Mouse (Mus musculus): Measurements from ENCODE around the gene Sult1d1.
"Not testable (repeated sequence)": the region's sequence is repeated elsewhere in the genome, so short reads cannot be mapped to it uniquely, and the experiment has no call there.

The Sult1d1 gene

GRCm38 (mm10) chr5:87568845-87569244 is at the start of gene Sult1d1:
Gene Sult1d1 (minus strand): TSS chr5:87569027.
- DNase-seq (ENCODE audit: low spot score), result no peak

DNA sequence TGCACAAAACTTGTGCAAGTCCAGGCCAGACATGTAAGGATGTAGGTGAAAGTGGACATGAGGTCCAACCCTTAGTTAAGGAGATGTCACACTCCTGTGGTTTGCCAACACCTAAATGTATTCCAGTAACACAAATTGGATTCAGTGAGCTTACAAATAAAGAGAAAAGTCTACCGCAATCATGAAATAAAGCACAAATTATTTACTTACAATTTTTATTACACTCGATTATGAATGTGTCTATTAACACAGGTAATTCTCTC is 46.2 kb upstream of the Sult1d1 start:
- DNase-seq (ENCODE audit: low spot score), result no peak

DNA sequence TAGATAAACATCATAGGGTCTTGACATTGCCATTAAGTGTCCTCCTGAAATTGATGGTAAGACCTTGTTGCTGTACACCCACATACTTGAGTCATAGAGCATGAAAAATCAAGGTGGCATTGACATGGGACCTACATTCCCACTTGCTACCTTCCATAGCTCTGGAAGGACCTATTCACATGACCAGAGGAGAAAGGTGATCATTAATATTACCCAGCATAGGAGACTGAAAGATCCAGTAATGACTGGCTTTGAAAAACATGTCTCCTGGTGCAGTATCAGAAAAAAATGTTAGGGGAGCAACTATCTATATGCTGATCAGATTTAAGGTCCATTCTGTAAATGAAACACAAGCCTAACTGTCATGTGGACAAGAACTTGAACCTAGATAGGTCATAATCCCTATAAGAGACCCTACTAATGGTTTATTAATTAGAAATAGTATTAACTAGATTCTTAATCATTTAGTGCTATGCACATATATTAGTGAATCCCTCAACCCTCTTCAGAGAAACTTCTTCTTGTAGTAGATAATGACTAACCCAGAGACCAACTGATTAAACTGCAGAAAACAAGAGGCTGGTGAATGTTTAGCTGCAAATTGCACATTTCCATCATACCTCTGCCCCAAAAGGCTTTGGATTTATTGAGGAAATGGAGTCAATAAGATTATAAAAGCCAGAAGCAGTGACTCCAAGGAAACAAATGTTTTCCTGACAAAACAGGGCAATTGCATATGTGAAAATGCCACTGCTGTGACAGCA is 45.7 kb upstream of the Sult1d1 start:
- no peak for DNase-seq (ENCODE audit: low spot score)

DNA sequence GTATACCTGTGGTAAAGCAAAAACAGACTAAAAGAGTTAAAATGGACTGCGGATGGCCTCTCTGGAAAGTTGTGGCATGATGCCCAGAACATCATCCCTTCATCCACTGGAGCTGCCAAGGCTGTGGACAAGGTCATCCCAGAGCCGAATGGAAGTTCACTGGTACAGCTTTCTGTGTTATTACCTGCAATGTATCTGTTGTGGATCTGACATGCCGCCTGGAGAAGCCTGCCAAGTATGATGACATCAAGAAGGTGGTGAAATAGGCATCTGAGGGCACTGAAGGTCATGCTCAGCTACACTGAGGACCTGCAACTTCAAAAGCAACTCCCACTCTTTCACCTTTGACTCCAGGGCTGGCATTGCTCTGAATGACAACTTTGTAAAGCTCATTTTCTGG is 32.2 kb upstream of the Sult1d1 start:
- no peak for DNase-seq (ENCODE audit: low spot score)

- DNase-seq (ENCODE audit: low spot score), result no peak
These were observed 29.1 kb upstream of the Sult1d1 start for GRCm38 (mm10) chr5:87597891-87598290.

GRCm38 (mm10) chr5:87591494-87591893 is 22.7 kb upstream of the Sult1d1 start, which contains the start of gene Sult1e1:
Gene Sult1e1 (minus strand): TSS chr5:87591594.
- DNase-seq (ENCODE audit: low spot score), result no peak

DNA sequence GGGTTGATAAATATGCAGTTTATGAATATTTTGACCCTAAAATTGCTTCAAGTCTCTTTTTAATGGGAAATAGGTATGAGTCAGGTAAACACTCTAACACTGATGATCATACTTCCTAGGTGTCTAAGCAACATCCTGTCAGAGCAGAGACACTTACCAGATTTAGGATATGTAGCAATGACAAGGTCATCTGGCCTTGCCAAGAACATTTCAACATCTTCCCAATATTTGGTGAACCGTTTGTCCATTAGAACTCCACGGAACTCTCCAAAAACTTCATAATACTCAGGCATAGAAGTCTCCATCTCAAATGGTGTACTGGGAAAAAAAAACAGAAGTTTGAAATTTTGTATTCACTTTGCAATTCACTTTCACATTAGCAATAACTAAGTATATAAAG is 21.1 kb upstream of the Sult1d1 start:
- no peak for DNase-seq (ENCODE audit: low spot score)

GRCm38 (mm10) chr5:87580389-87580788 is 11.6 kb upstream of the Sult1d1 start:
- no peak for DNase-seq (ENCODE audit: low spot score)

DNA sequence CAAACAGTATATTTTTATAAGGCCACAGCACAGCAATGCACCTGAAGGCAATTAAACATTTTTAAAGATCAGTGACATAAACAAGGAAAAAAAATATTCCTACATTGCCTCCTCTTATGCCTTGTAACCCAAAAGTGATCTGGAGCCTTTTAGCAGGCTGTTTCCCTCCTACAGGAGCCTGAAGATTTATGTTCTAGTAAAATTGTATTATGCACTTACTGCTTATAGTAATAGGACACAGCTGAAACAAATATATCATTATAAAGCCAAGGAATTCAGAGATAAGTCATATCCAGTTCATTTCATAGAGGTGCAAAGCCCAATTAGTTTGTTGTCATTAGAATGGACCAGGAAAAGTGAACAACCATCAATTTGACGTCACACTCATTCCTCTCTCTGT is 5.3 kb upstream of the Sult1d1 start:
- no peak for DNase-seq (ENCODE audit: low spot score)

DNA sequence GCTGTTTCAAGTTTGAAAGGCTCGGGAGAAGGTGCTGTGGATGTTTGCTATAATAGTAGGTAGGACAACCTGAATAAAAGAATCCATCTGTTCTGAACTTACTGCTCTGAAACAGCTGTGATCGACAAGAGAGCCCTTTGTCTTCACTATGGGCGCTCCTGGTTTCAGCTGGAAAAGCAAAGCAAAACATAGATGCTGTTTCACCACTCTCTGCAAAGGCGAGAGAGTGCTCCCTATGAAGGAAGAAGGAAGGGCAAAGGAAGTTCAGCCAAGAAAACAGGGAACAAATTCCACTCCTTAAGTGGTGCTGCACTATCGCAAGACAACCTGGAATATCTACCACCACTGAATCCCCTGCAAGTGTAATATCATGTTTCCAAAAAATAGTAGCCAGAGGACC is 4.7 kb upstream of the Sult1d1 start:
- DNase-seq (ENCODE audit: low spot score), result no peak

- no peak for DNase-seq (ENCODE audit: low spot score)
These were observed 4.0 kb upstream of the Sult1d1 start for GRCm38 (mm10) chr5:87572781-87573180.

GRCm38 (mm10) chr5:87567306-87567705 is 1.5 kb downstream of the Sult1d1 start:
- no peak for DNase-seq (ENCODE audit: low spot score)

DNA sequence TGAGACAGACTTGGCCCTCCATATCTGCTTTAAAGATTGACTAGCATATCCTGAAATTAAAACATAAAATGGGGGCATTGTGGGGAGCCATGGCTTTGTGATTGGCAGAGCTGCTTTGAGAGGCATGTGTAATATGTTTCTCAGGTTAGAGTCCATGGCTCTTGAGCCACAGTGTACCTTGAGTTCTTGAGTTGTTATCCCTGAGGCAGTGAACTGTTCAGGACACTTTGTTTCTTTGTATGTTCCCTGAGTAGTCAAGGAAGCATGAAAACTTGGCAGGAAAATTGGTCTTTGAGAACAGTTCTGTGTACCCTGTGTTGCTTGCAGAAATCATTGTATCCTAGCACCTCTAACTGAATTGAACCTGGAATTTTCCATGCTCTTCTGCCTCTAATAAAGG is 5.9 kb downstream of the Sult1d1 start:
- no peak for DNase-seq (ENCODE audit: low spot score)

DNA sequence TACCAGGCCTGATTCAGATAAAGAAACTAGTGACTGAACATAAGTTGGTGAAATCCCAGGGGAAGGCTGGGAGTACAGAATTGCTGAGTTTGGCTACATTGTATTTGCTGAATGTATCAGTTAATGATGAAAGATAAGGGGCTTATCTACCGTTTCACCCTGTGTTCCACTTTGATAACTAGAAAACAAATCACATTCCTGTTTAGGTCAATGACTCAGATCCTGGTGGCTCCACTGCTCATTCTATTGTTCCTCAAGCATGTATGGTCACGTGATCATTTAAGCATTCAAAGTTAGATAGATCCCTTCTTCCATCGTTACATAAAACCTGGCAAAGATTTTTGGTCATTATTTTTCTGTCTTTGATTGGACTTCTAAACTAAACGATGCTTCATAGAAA is 6.3 kb downstream of the Sult1d1 start:
- no peak for DNase-seq (ENCODE audit: low spot score)

DNA sequence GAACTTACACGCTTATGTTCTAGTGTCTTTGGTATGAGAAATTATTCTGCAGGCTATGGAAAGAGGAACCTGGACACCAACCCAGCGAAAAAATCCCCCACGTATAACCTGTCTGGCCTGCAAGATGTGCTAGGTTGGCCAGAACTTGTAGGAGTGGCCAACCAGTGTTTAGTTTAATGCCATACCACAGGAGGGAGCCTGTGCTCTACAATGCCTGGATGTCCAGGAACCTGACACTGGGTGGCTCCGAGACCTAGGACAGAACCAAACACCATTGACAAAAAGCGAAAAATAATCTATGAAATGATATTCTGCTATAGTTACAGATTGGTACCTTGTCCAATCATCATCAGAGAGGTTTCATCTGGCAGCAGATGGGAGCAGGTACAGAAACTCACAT is 8.7 kb downstream of the Sult1d1 start:
- no peak for DNase-seq (ENCODE audit: low spot score)

DNA sequence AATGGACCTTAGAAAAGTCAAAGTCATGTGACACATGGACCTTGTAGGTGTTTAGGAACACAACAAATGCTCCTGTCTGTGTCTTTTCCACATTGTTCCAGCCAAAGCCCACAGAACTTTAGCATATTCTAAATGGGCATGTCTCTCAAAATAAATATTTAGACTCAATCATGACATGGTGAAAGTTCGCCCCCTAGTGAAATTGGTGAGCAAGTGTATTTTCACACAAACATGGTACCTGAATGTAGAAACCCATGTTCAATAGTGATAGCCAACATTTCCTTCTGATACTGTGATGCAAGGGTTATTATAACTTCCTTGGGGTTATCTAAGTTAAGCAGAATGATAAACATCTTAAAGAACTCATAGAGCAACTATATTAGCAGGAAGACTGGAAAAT is 17.9 kb downstream of the Sult1d1 start:
- no peak for DNase-seq (ENCODE audit: low spot score)

DNA sequence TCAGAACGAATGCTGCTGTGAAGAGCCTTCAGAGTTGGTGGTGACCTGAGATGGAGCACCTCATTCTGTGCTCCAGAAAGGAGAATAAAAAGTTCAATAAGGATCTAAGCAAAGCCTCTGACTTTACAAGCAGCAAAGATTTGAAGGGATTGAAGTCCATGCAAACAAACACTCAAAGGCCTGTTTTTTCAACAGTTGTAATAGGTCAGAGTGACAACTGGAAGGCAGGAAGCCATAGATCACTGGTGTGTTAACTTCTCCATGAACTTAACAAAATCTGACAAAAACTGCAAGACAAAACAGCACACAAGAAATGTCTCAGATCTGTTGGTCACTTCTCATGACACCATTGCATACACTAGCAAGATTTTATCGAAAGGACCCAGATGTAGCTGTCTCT is 30.7 kb downstream of the Sult1d1 start, which contains the start of gene Sult1b1:
TSS of gene Sult1b1 (minus strand) at position 85 of the 400 bp plus-strand sequence.
- no peak for DNase-seq (ENCODE audit: low spot score)

DNA sequence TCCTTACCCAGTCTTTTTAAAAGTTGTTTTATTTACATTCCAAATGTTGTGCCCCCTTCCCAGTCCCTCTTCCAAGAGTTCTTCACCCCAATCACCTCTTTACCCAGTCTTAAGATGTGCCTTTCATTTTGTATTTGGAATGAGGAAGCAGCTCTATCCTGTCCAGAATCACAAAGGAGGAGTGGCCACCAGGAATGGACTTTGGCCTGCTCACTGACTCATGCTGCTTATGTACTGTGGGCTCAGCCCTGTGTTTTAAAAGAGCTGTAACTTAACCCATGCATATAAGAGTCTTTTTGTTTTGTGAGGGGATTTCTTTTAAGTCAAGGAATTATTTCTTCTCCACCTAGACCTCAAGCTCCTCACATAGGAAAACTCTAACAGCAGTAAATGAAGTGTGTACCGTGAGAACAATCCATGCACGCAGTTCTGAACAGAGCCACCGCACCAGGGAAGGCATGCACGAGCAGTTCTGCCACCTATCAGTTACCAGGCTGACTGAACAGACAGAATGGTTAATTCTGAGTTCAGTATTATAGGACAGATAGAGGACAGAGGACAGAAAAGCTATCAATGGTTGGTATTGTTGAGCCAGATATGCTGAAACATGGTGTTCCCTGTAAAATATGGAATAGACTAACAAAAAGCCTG is 32.7 kb downstream of the Sult1d1 start:
- DNase-seq (ENCODE audit: low spot score), result no peak

GRCm38 (mm10) chr5:87532288-87532687 is 36.5 kb downstream of the Sult1d1 start:
- no peak for DNase-seq (ENCODE audit: low spot score)

- DNase-seq (ENCODE audit: low spot score), result not testable (repeated sequence)
These were observed 45.3 kb downstream of the Sult1d1 start for GRCm38 (mm10) chr5:87523561-87523960.

DNA sequence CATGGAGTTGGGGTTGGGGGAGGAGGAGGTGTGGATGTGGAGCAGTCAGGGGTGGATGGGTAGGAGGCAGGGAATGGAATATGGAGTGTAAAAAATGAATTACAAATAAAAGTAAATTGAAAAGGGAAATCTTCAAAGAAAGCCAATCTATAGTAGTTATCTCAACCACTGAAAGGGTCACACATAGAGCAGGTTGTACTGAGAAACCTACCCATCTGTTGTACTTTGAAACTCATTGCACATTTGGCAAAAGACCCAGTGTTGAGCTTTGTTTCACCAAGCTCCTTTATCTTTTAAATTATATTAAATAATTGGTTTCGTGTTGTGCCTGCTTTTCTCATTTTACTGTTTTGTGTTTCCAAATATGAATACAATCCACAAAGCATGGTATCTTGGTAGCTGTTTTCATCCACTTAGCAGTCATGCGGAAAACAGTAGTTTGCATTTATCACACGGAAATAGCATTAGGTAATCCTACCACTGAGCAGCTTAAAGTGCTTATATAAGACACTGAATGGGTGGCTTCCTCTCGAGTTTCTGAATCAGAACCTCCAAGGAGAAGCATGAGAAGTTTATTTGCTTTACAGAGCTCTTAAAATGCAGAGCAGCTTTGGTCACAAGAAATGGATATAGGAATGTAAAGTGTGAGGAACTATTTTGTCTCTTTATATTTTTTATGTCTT is 62.9 kb downstream of the Sult1d1 start:
- DNase-seq (ENCODE audit: low spot score), result no peak

Measured in layer of hippocampus, adult 9-10 months (tissue).